Comparison of ENCODE assay signal across 22 mouse cellular contexts in the genomic region with DNA sequence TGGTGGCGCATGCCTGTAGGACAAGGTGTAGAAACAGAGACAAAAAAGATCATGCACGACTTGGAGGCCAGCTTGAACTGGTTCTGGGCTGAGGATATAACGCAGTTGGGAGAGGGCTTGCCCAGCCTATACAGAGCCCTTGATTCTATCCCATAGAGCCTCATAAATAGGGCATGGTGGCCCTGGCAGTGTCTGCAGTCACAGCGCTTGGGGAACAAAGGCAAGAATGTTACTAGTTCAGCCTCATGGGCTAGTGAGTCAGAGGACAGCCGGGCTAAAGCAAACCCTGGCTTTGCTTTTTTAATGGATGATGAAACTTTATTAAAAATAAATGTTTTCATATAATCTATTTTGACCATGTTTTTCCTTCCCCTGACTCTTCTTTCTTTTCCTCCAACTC. TPM values are rescaled to one million over a fixed set of nuclear protein-coding genes. Genes with fewer than 3 reads are reported as not detected.
DNase-seq lines count a peak whose midpoint lies in the region; ATAC-seq and TF ChIP-seq lines count a peak whose summit lies in the region.
"Had no signal": no experiment of that assay in that cellular context is flagged by ENCODE, and none has a peak within 500 bp of the region (broad histone marks: within the 10 kb centered on the region; RNA-seq: fewer than 3 reads in every experiment).

No protein-coding gene starts in this region.

- H3K36me3 ChIP-seq in heart, embryonic 12.5 days: no peaks in the 10 kb centered on the region
- H3K36me3 ChIP-seq in midbrain, embryonic 12.5 days: no peaks in the 10 kb centered on the region
- H3K36me3 ChIP-seq in midbrain, postnatal 0 days (ENCODE audit: insufficient read depth, low read length): no peaks in the 10 kb centered on the region
- H3K36me3 ChIP-seq: embryonic facial prominence, embryonic 10.5 days; embryonic facial prominence, embryonic 12.5 days; forebrain, embryonic 15.5 days; G1E had no signal

- ATAC-seq in heart, embryonic 12.5 days (ENCODE audit: insufficient number of reproducible peaks, low FRiP score): no peak
- peak; percentile 38; the same call in 1 of the 2 replicates for ATAC-seq in midbrain, embryonic 12.5 days (ENCODE audit: low FRiP score, low read depth)
- no peak for ATAC-seq in midbrain, postnatal 0 days (ENCODE audit: low FRiP score)
- ATAC-seq: CD4-positive, CD25-positive, alpha-beta regulatory T cell, adult 4 months; forebrain, embryonic 13.5 days; forebrain, embryonic 15.5 days had no signal

- no peak overlapping the region for H3K4me3 ChIP-seq in heart, embryonic 12.5 days
- no peak overlapping the region for H3K4me3 ChIP-seq in midbrain, embryonic 12.5 days
- no peak overlapping the region for H3K4me3 ChIP-seq in midbrain, postnatal 0 days (ENCODE audit: low read depth, low read length)
- H3K4me3 ChIP-seq: embryonic facial prominence, embryonic 10.5 days; embryonic facial prominence, embryonic 12.5 days; forebrain, embryonic 13.5 days; forebrain, embryonic 15.5 days had no signal

- peak; percentile 70 for DNase-seq in heart, adult 11 months
- no peak for DNase-seq in midbrain, postnatal 0 days (ENCODE audit: low spot score)
- peak; percentile 76 for DNase-seq in Muller cell, postnatal 12 days (ENCODE audit: inconsistent ontology term)
- no peak for DNase-seq in ovary, postnatal 36 days (ENCODE audit: low spot score)
- DNase-seq: adrenal gland, adult 8-10 months; adrenal gland, postnatal 14 days; adrenal gland, postnatal 36 days; B cell, adult 2 months; cerebellum, adult 11-12 months; cerebellum, adult 2 months; cerebellum, adult 9-10 months; cerebellum, postnatal 10 days; cerebellum, postnatal 25 days had no signal

- WGBS in heart, embryonic 12.5 days: 85% methylated on average over 5 of the region's 5 CpGs
- 79% methylated on average over 5 of the region's 5 CpGs for WGBS in midbrain, embryonic 12.5 days
- WGBS in midbrain, postnatal 0 days: 74% methylated on average over 5 of the region's 5 CpGs

- H3K9me3 ChIP-seq in heart, embryonic 12.5 days (replicated peaks): no peaks in the 10 kb centered on the region
- H3K9me3 ChIP-seq in midbrain, embryonic 12.5 days: no peaks in the 10 kb centered on the region
- H3K9me3 ChIP-seq in midbrain, postnatal 0 days (ENCODE audit: low read length): no peaks in the 10 kb centered on the region
- H3K9me3 ChIP-seq: embryonic facial prominence, embryonic 10.5 days; embryonic facial prominence, embryonic 12.5 days; forebrain, embryonic 13.5 days; forebrain, embryonic 15.5 days had no signal

- no peak overlapping the region for H3K27ac ChIP-seq in heart, embryonic 12.5 days (ENCODE audit: poor library complexity, severe bottlenecking)
- H3K27ac ChIP-seq in midbrain, embryonic 12.5 days (replicated peaks): no peak overlapping the region
- H3K27ac ChIP-seq in midbrain, postnatal 0 days (ENCODE audit: low read depth, low read length): no peak overlapping the region
- H3K27ac ChIP-seq: embryonic facial prominence, embryonic 10.5 days; embryonic facial prominence, embryonic 12.5 days; forebrain, embryonic 13.5 days; forebrain, embryonic 15.5 days had no signal

- H3K4me1 ChIP-seq in heart, embryonic 12.5 days (replicated peaks): no peaks in the 10 kb centered on the region
- H3K4me1 ChIP-seq in midbrain, embryonic 12.5 days: no peaks in the 10 kb centered on the region
- no peaks in the 10 kb centered on the region for H3K4me1 ChIP-seq in midbrain, postnatal 0 days (ENCODE audit: insufficient read depth, low read length)

- no peaks in the 10 kb centered on the region for H3K27me3 ChIP-seq in heart, embryonic 12.5 days (replicated peaks)
- H3K27me3 ChIP-seq in midbrain, embryonic 12.5 days: no peaks in the 10 kb centered on the region
- no peaks in the 10 kb centered on the region for H3K27me3 ChIP-seq in midbrain, postnatal 0 days (ENCODE audit: insufficient read depth, low read length)
- H3K27me3 ChIP-seq: CH12.LX; embryonic facial prominence, embryonic 12.5 days; forebrain, embryonic 13.5 days had no signal

- TF ChIP-seq CTCF in midbrain, postnatal 0 days (IDR thresholded peaks at IDR 0.05): no peak

- H3K4me2 ChIP-seq in heart, embryonic 12.5 days: no peak overlapping the region
- H3K4me2 ChIP-seq in midbrain, embryonic 12.5 days (replicated peaks): no peak overlapping the region
- H3K4me2 ChIP-seq in midbrain, postnatal 0 days (ENCODE audit: low read depth, low read length, poor library complexity, severe bottlenecking): no peak overlapping the region
- H3K4me2 ChIP-seq: embryonic facial prominence, embryonic 12.5 days; forebrain, embryonic 13.5 days; forebrain, embryonic 15.5 days had no signal

- H3K9ac ChIP-seq in heart, embryonic 12.5 days: no peak overlapping the region
- H3K9ac ChIP-seq in midbrain, embryonic 12.5 days (replicated peaks): no peak overlapping the region
- H3K9ac ChIP-seq in midbrain, postnatal 0 days (replicated peaks; ENCODE audit: low read length, poor library complexity, severe bottlenecking): no peak overlapping the region
- H3K9ac ChIP-seq: embryonic facial prominence, embryonic 12.5 days; forebrain, embryonic 13.5 days; forebrain, embryonic 15.5 days had no signal

RNA-seq across cellular contexts. Expression of gene Lyplal1, which starts 33.3 kb away (rescaled TPM):
- polyA plus RNA-seq in heart, embryonic 12.5 days (2016; fragmentation: Nextera tagmentation; extraction: Ambion mirVana): 11.4 and 13.5 TPM in 2 replicates
- 17.7 and 19.5 TPM in 2 replicates for polyA plus RNA-seq in midbrain, embryonic 12.5 days (2016; fragmentation: Nextera tagmentation; extraction: Ambion mirVana)
- total RNA-seq in midbrain, postnatal 0 days (2014; rRNA removed): 11.3 and 15.5 TPM in 2 replicates
- polyA plus RNA-seq in midbrain, postnatal 0 days (2015; fragmentation: Nextera tagmentation; extraction: Ambion mirVana): 15.5 and 16.4 TPM in 2 replicates
- total RNA-seq: CH12.LX, G1E had no signal
- polyA plus RNA-seq: CD4-positive, CD25-positive, alpha-beta regulatory T cell, adult 4 months; G1E had no signal

Comparison
In these comparisons a context has a peak if more than half of its experiments do, and no peak if none do; other contexts are left out.
1. DNase-seq: peak in heart, adult 11 months (single experiment) and Muller cell, postnatal 12 days (single experiment); none in midbrain, postnatal 0 days (single experiment) and ovary, postnatal 36 days (single experiment).